Mouse (Mus musculus): ENCODE measurements around the gene Tmem26. TPM values are rescaled to one million over a fixed set of nuclear protein-coding genes. Genes with fewer than 3 reads are reported as not detected.

Gene Tmem26
- polyA plus RNA-seq, 3 experiments from 2014 or later = 0.59 to 0.91 (median 0.74) TPM

- ATAC-seq = peak; percentile 43
These were observed 35.8 kb downstream of the Tmem26 start for GRCm38 (mm10) chr10:68759238-68759637.

- no peak for ATAC-seq
These were observed 36.3 kb downstream of the Tmem26 start for GRCm38 (mm10) chr10:68759789-68760188.

- peak; percentile 24 for ATAC-seq
These were observed 57.8 kb downstream of the Tmem26 start for GRCm38 (mm10) chr10:68781067-68781868.

- no peak for ATAC-seq
These were observed 59.3 kb downstream of the Tmem26 start for GRCm38 (mm10) chr10:68782724-68783123.

- no peak for ATAC-seq
These were observed 60.4 kb downstream of the Tmem26 start for GRCm38 (mm10) chr10:68783856-68784255.

- peak; percentile 64 for ATAC-seq
These were observed 61.0 kb downstream of the Tmem26 start for GRCm38 (mm10) chr10:68784463-68784862.

- ATAC-seq = peak; percentile 93
These were observed 72.0 kb downstream of the Tmem26 start for GRCm38 (mm10) chr10:68795466-68795865.

- no peak for ATAC-seq
These were observed 76.4 kb downstream of the Tmem26 start for GRCm38 (mm10) chr10:68799883-68800282.

- no peak for ATAC-seq
These were observed 76.9 kb downstream of the Tmem26 start for GRCm38 (mm10) chr10:68800339-68800738.

GRCm38 (mm10) chr10:68806328-68806727 is 82.9 kb downstream of the Tmem26 start:
- no peak for ATAC-seq

GRCm38 (mm10) chr10:68810958-68811357 is 87.5 kb downstream of the Tmem26 start:
- no peak for ATAC-seq

- ATAC-seq = no peak
These were observed 89.3 kb downstream of the Tmem26 start for GRCm38 (mm10) chr10:68812699-68813098.

GRCm38 (mm10) chr10:68817281-68817680 is 93.8 kb downstream of the Tmem26 start:
- ATAC-seq = no peak

GRCm38 (mm10) chr10:68818065-68818759 is 94.8 kb downstream of the Tmem26 start:
- ATAC-seq = no peak

GRCm38 (mm10) chr10:68824519-68824918 is 101.1 kb downstream of the Tmem26 start:
- ATAC-seq = no peak

Other genes with a start within 250 kb of the Tmem26 start
- gene Cabcoco1, start 181.8 kb upstream of the Tmem26 start, polyA plus RNA-seq (2017; shearing (Covaris generic)) = 1 to 10 TPM; 2.9 to 3.5 (median 3.2) TPM

Measured in inflammation-experienced regulatory T-cells, adult 6 months (primary cell).